Mouse (Mus musculus): ENCODE data around the gene Togaram2.

GRCm38 (mm10) chr17:71642190-71642589, 30.9 kb upstream of the Togaram2 start:
- TF ChIP-seq CTCF (IDR thresholded peaks at IDR 0.05; ENCODE audit: low read depth) (peak; percentile 11; the same call in 1 of the 2 replicates), EP300 (IDR thresholded peaks at IDR 0.05; ENCODE audit: low read depth) (no peak)

Measured in liver, embryonic 14.5 days (tissue).